Mouse (Mus musculus): Measurements from ENCODE around the gene Atpaf2.
"Not testable (repeated sequence)": the region's sequence is repeated elsewhere in the genome, so short reads cannot be mapped to it uniquely, and the experiment has no call there.

Gene Atpaf2

DNA sequence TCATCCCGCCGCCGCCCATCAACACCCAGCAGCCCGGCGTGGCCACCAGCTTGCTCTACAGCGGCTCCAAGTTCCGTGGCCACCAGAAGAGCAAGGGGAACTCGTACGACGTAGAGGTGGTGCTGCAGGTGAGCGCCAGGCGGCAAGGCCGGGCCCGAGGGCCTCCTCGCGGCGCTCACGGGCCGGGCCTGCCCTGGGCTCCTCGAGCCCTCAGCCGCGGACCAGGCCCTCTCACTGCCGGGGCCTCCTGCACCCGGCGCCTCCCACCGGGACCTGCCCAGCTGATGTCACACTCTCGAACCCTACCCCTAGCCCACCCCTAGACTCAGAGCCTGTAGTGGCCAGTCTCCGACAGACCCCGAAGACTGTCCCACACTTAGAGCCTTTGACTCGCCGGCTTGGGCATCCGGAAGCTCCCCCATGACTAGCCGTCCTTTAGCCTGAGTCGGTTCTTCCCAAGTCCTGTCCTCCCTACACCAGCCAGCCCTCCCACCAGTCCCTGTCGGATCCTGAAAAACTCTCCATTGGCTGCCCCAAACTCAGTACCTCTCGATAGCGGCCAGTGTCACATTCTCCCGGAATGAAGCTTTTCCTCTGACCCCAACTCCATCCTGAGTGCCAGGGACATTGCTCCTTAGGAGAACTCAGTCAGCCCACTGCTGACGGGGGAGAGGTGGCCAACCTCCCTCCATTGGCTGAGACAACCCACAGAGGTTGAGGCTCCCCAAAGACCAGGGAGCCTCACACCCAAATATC is at the start of gene Atpaf2:
Atpaf2 (minus strand) TSS at position 741 of the 756 bp plus-strand sequence.
- DNase-seq: peak in 1 of 2 experiments; percentile 69

DNA sequence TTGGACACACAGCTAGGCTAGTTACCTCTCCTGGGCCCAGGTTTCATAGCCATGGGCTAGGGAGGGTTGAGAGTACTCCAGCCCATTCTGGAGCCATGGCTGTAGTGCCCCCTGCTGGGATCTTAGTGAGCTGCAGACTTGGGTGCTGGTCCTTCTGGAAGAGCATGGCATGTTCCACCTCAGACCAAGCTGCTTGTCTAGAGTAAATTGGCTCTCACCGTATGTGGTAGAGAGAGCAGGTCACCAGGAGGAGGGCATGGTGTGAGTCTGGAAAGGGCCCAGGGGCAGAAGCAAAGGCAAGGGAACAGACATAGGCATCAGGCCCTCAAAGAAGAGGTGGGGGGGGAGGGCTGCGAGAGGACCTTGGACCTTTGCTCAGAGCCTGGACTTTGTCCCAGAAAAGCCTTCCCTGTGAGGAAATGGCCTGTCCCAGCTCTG is 47.7 kb upstream of the Atpaf2 start:
- peak; percentile 82 to 93 for DNase-seq

DNA sequence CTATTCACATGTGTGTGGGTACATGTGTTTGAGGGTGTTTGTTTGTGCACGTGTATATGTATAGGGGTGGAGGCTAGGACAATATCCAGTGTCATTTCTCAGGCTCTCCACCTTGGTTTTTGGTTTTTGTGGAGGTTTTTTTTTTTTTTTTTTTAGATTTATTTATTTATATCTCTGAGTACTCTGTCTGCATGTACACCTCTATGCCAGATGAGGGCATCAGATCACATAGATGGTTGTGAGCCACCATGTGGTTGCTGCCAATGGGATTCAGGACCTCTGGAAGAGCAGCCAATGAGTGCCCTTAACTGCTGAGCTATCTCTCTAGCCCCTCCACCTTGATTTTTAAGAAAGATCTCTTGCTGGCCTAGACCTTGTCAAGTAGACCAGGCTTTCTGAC is 39.7 kb upstream of the Atpaf2 start:
- DNase-seq: no peak

DNA sequence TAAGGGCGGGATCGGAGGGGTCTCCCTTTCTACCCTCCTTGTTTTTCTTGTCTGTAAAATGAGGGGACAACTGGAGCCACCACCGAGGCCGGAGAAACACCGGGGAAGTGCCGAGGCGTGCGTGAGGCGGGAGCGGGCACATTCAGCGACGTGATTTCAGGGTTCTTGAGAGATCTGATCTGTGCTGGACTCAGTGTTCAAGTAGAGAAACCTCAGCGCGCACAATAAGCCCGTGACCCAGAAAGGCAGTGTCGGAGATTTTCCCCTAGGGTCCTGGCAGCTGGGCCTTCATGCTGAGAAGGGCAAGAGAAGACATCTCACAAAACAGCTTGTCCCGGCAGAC is 36.5 kb upstream of the Atpaf2 start:
- no peak for DNase-seq

DNA sequence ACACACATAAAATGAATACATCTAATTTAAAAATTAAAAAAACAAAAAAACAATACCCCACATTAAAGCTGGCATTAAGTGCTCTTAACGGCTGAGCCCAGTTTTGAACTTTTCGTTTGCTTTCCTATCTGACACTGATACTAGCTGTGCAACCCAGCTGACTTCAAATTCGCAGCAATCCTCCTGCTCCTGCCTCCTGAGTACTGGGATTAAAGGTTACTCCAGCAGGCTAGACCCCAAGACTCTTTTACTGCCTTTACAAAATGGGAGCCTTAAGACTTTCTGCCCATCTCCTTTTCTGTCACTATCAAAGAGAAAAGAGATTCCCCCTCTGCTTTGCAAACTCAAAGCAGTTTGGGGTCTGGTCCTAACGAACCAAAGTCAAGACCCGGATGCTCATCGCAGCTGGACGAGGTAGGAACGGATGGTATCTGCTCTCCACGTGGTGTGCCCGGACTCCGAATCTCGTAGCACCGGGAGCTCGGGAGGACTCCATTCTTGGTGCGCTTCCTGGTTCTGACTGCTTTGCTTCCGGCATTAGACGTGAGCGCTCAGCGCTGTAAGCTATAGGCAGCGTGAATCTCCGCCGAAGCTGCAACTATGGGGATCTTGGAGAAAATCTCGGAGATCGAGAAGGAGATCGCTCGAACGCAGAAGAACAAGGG is 36.0 kb upstream of the Atpaf2 start, which contains the start of gene Drg2:
Drg2 (plus strand) TSS at position 512 of the 665 bp plus-strand sequence.
- DNase-seq: peak; percentile 88 to 92

- no peak for DNase-seq
These were observed 25.8 kb upstream of the Atpaf2 start for GRCm38 (mm10) chr11:60444007-60444406.

DNA sequence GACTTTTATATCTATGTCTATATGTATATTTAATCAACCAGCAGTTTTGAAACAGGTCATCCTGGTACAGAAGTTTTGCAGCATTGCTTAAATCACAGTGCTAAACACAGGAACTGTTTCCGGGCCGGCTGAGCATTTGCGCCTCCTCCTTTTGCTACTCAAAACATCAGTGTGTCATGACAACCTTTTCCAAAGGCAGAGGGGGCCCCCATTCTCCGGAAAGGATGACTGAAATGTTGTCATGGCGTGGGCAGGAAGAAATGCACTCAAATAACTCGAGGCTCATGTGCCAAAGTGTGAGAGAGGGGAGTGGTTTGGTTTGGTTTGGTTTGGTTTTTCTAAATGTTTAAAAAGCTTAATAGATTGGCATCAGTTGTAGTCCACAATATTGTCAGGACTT is 24.6 kb upstream of the Atpaf2 start:
- DNase-seq: no peak

GRCm38 (mm10) chr11:60440176-60440575 is 21.9 kb upstream of the Atpaf2 start:
- no peak for DNase-seq

DNA sequence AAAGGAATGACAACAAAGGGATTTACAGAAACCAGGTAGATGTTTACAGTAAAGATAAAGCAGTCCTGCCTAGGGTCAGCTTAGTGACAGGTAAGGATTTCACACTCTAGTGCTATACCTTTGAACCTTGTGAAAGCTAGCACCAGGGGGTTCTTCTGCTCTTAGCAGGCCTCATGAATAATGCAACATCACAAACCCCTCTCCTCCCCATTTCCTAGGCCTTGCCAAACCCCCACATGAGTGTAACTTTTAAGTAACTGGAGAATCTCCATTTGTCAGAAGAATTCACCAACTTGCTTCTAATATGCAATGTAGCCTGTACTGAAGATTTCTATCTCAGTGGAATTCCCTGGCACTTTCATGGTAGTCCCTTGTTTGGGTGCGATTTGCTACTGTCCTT is 21.4 kb upstream of the Atpaf2 start:
- not testable (repeated sequence) for DNase-seq

DNA sequence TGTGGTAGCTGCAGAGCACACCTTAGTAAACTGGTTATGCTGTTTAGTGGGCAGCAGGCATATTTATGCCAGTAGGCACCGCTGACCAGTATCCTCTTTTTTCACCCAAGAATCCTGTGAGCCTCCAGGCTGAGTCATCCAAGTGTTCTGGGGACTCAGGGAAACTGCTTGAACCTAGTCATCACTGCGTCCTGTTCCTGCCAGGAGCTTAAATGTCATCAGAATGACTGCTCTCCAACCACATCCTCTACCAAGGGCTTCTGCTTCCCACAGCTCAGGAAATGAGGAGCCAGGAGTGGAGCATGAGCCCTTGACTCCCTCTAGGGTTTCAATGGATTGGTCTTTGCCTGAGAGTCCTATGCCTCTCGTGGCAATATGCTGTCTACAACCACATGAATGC is 18.4 kb upstream of the Atpaf2 start:
- DNase-seq: no peak

- DNase-seq: no peak
These were observed 16.9 kb upstream of the Atpaf2 start for GRCm38 (mm10) chr11:60435133-60435532.

DNA sequence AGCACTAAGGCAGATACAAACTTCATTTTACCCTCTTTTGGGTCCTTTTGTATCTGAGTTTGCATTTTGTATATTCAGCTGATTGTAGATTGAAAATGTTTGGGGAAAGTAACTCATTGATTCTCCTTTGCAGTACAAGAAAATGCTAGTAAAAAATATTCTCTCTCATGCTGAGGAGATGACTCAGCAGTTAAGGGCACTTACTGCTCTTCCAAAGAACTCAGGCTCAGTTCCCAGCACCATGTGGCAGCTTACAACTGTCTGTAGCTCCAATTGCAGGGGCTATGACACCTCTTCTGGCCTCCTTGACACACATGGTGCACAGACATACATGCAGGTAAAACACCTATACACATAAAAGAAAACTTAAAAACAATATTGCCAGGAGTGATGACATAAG is 15.2 kb upstream of the Atpaf2 start:
- no peak for DNase-seq

GRCm38 (mm10) chr11:60427628-60428027 is 9.4 kb upstream of the Atpaf2 start:
- no peak for DNase-seq

DNA sequence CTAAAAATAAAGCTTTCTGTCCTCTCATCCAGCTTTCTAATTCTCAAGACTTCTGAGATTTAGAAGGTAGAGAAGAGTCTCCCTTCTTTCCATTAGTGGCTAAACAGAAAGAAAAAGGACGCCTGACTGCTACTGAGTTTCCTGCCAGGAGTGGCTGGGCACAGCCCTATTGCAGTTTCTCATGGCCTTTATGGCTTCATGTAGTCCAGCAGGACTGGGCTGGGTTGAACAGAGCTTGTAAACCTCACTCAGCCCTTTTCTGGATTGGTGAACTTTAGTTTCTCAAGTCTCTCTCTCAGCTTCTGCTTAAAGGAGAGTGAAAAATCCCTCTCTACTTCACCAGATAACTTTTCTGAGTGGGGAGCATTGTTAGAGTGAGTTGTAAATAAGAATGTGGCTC is 8.2 kb upstream of the Atpaf2 start:
- DNase-seq: no peak

DNA sequence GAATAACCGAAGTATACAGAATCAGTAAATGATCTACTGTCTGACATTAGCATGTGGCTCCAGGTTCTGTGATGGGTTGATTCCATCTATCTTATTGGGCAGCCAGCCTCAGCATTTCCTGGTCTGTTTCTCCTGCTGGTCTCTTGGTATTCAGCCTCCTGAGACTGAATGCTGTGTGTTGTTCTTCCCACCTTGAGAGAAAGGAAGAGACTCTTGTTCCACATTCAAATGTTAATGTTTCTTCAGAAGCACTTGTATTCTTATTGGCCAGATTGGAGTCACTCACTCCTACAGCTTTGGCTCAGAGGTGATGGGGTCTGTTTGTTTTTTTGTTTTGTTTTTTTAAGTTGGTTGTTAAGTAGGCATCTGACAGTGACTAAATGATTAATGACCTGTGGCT is 4.7 kb upstream of the Atpaf2 start:
- DNase-seq: peak in 1 of 2 experiments; percentile 8

- DNase-seq: no peak
These were observed 3.9 kb upstream of the Atpaf2 start for GRCm38 (mm10) chr11:60422046-60422668.

GRCm38 (mm10) chr11:60418473-60418803 is 181 bp upstream of the Atpaf2 start:
- DNase-seq: peak in 1 of 2 experiments; percentile 47

- DNase-seq: peak; percentile 99
These were observed 1.1 kb downstream of the Atpaf2 start, which contains the start of gene Gid4 for GRCm38 (mm10) chr11:60416963-60417716. Gene Gid4, plus strand, starts transcription at chr11:60417145.

GRCm38 (mm10) chr11:60416590-60416962 is 1.7 kb downstream of the Atpaf2 start:
- DNase-seq: peak in 1 of 2 experiments; percentile 42

DNA sequence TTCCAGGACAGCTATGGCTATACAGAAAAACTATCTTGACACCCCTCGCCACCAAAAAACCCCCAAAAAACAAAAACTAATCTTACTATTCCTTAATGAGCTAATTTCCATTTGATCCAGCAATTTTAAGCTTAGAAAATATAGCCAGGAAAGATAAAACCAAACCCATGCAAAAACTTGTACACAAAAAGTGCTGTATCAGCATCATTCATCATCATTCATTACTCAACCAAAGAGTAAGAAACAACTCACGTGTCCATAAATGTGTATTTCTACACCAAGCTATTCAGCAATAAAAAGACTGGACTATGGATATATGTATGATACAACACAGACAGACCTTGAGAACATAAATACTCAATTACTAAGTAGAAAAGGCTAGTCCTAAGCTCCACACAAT is 5.3 kb downstream of the Atpaf2 start:
- no peak for DNase-seq

- peak in 1 of 2 experiments; percentile 88 for DNase-seq
These were observed 6.1 kb downstream of the Atpaf2 start for GRCm38 (mm10) chr11:60412173-60412572.

- DNase-seq: no peak
These were observed 11.7 kb downstream of the Atpaf2 start for GRCm38 (mm10) chr11:60406606-60407005.

DNA sequence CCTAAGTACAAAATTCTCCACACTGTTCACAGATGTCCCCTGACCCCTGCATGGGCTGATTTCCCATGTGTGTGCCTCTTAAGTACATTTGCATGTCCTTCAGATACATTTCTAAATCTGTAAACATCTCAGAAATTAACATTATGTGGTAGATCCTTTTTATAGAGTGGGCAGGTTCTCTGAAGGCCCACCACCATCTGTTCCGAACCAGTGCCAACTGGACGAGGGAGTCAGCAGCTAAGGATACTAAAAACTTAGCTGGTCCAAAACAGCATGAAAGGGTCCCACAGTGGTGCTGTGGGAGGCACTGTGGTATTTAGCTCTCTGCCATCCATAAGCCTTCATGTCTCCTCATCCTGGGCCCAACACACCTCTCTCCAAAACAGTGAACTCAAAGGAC is 21.1 kb downstream of the Atpaf2 start:
- no peak for DNase-seq

All from kidney, postnatal 25 days (tissue).